Mouse (Mus musculus) thymus, adult 2 months (tissue): Measurements from ENCODE around the gene Atg16l2.

Experiments
- CTCF ChIP-seq: fragments of 200-500 bp; IDR thresholded peaks from 2 replicates; pipeline ENCODE4 v1.5.1; 2012; ENCODE audit warnings: mild to moderate bottlenecking, control low read depth, low read length, moderate library complexity, borderline replicate concordance; ENCODE audit not compliant: control insufficient read depth, poor library complexity, insufficient read depth; ENCODE audit errors: extremely low read depth
- POLR2A ChIP-seq: fragments of 200-500 bp; IDR thresholded peaks from 2 replicates; pipeline ENCODE4 v1.6.1; 2012; ENCODE audit warnings: mild to moderate bottlenecking, low read length, control low read depth, moderate library complexity; ENCODE audit not compliant: control insufficient read depth, poor library complexity, insufficient read depth; ENCODE audit errors: extremely low read depth

DNA sequence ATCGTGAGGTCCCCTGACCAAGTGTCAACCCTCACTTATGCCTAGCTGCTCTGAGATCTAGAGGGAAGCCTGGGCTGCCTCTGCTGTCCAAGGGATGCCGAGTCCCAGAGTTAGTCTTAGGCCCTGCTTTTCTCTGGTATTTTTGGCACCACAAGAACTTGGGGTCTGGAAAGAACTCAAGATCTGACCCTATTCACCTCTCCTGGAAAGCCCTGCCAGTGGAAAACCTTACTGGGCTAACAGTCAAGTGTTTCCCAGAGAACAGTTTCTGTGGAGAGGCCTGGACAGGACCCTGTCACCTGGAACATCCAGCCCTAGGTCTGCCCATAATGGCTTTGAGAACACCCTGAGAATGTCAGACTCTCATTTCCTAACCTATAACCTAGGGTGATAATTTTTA, 44.9 kb upstream of the Atg16l2 start:
- TF ChIP-seq POLR2A (no peak), CTCF (no peak)
